23 mouse cellular contexts compared by ENCODE assay signal in the genomic region with DNA sequence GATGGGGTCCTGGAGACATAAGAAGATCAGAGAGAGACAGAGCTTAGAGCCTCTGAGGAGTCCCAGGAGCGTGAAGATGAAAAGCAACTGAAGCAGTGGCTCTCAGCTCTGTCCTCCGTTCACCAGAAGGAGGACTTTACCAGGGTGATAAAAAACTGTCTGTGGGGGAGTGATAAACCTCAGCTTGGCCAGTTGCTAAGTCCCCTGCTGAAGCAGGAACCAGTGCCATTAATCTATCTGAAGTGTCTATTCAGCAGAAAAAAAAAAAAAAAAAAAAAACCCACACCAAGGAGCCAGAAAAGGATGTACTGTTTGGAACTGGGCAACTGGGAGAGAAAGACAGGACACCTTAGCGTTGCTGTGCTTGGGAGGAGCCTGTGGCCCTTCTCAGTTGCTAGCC. TPM values are rescaled to one million over a fixed set of nuclear protein-coding genes. Genes with fewer than 3 reads are reported as not detected.
DNase-seq lines count a peak whose midpoint lies in the region; ATAC-seq and TF ChIP-seq lines count a peak whose summit lies in the region.
"Had no signal": no experiment of that assay in that cellular context is flagged by ENCODE, and none has a peak within 500 bp of the region (broad histone marks: within the 10 kb centered on the region; RNA-seq: fewer than 3 reads in every experiment).

No protein-coding gene starts in this region.

- no peak overlapping the region for H3K4me2 ChIP-seq in midbrain, embryonic 14.5 days (ENCODE audit: low read length)
- H3K4me2 ChIP-seq in midbrain, embryonic 15.5 days: no peak overlapping the region
- H3K4me2 ChIP-seq in liver, postnatal 0 days (ENCODE audit: low read depth, low read length): peak overlapping the region; percentile 40
- H3K4me2 ChIP-seq in forebrain, embryonic 12.5 days: no peak overlapping the region
- H3K4me2 ChIP-seq: embryonic facial prominence, embryonic 15.5 days; forebrain, embryonic 15.5 days had no signal

- H3K4me3 ChIP-seq in midbrain, embryonic 14.5 days (replicated peaks; ENCODE audit: low read depth, low read length): no peak overlapping the region
- no peak overlapping the region for H3K4me3 ChIP-seq in midbrain, embryonic 15.5 days
- no peak overlapping the region for H3K4me3 ChIP-seq in bone marrow, adult 2 months (replicated peaks; ENCODE audit: control insufficient read depth, low read depth, low read length)
- H3K4me3 ChIP-seq in liver, postnatal 0 days (ENCODE audit: low read depth, low read length): no peak overlapping the region
- H3K4me3 ChIP-seq in left cerebral cortex, adult 2 months: no peak overlapping the region
- no peak overlapping the region for H3K4me3 ChIP-seq in forebrain, embryonic 12.5 days (replicated peaks)
- H3K4me3 ChIP-seq: embryonic facial prominence, embryonic 15.5 days; forebrain, embryonic 15.5 days; heart, embryonic 10.5 days; limb, embryonic 10.5 days had no signal

- no peak for TF ChIP-seq CTCF in bone marrow, adult 2 months (IDR thresholded peaks at IDR 0.05; ENCODE audit: control insufficient read depth, insufficient read depth, low read length)
- TF ChIP-seq CTCF in liver, postnatal 0 days (IDR thresholded peaks at IDR 0.05; ENCODE audit: low read depth): peak; percentile 10; the same call in 1 of the 2 replicates
- TF ChIP-seq CTCF in left cerebral cortex, adult 2 months (IDR thresholded peaks at IDR 0.05): no peak

- no peaks in the 10 kb centered on the region for H3K27me3 ChIP-seq in midbrain, embryonic 14.5 days (ENCODE audit: control insufficient read depth, insufficient read depth, low read length)
- H3K27me3 ChIP-seq in midbrain, embryonic 15.5 days (replicated peaks): no peaks in the 10 kb centered on the region
- H3K27me3 ChIP-seq in liver, postnatal 0 days (ENCODE audit: insufficient read depth, low read length): no peaks in the 10 kb centered on the region
- H3K27me3 ChIP-seq in forebrain, embryonic 12.5 days: no peaks in the 10 kb centered on the region
- H3K27me3 ChIP-seq: embryonic facial prominence, embryonic 15.5 days; forebrain, embryonic 15.5 days; Patski had no signal

- H3K9ac ChIP-seq in midbrain, embryonic 14.5 days (replicated peaks; ENCODE audit: low read length): 0 out of 2 replicates have a peak overlapping the region, but pooled peaks have one; percentile 6
- no peak overlapping the region for H3K9ac ChIP-seq in midbrain, embryonic 15.5 days
- H3K9ac ChIP-seq in liver, postnatal 0 days (replicated peaks): no peak overlapping the region
- no peak overlapping the region for H3K9ac ChIP-seq in forebrain, embryonic 12.5 days
- H3K9ac ChIP-seq: embryonic facial prominence, embryonic 15.5 days; forebrain, embryonic 15.5 days had no signal

- H3K4me1 ChIP-seq in midbrain, embryonic 14.5 days (ENCODE audit: control insufficient read depth, insufficient read depth, low read length): no peaks in the 10 kb centered on the region
- no peaks in the 10 kb centered on the region for H3K4me1 ChIP-seq in midbrain, embryonic 15.5 days
- H3K4me1 ChIP-seq in bone marrow, adult 2 months (ENCODE audit: control insufficient read depth, insufficient read depth, low read length): no peaks in the 10 kb centered on the region; the same call in 1 of the 2 replicates
- H3K4me1 ChIP-seq in liver, postnatal 0 days (ENCODE audit: insufficient read depth): peaks cover 14% of the 10 kb centered on the region; the same call in 1 of the 2 replicates
- H3K4me1 ChIP-seq in forebrain, embryonic 12.5 days: no peaks in the 10 kb centered on the region
- H3K4me1 ChIP-seq: forebrain, embryonic 15.5 days had no signal

- 27% methylated on average over 3 of the region's 3 CpGs for WGBS in midbrain, embryonic 14.5 days
- WGBS in midbrain, embryonic 15.5 days: 32% methylated on average over 3 of the region's 3 CpGs
- 40% methylated on average over 3 of the region's 3 CpGs for WGBS in bone marrow, adult 2 months
- WGBS in liver, postnatal 0 days (ENCODE audit: insufficient replicate concordance): 26% methylated on average over 3 of the region's 3 CpGs
- WGBS in forebrain, embryonic 12.5 days: 37% methylated on average over 3 of the region's 3 CpGs

- H3K36me3 ChIP-seq in midbrain, embryonic 14.5 days (ENCODE audit: control insufficient read depth, insufficient read depth, low read length): no peaks in the 10 kb centered on the region
- no peaks in the 10 kb centered on the region for H3K36me3 ChIP-seq in midbrain, embryonic 15.5 days (replicated peaks)
- H3K36me3 ChIP-seq in liver, postnatal 0 days (replicated peaks; ENCODE audit: insufficient read depth, low read length): no peaks in the 10 kb centered on the region
- H3K36me3 ChIP-seq in forebrain, embryonic 12.5 days (replicated peaks): no peaks in the 10 kb centered on the region
- H3K36me3 ChIP-seq: embryonic facial prominence, embryonic 15.5 days; forebrain, embryonic 15.5 days; heart, embryonic 10.5 days; limb, embryonic 10.5 days had no signal

- DNase-seq in midbrain, embryonic 14.5 days: no peak
- peak; percentile 41 for DNase-seq in liver
- DNase-seq in liver, postnatal 0 days: no peak
- no peak for DNase-seq in left cerebral cortex, adult 2 months (ENCODE audit: extremely low spot score in 1 of 2, low spot score in 2 of 2)
- no peak for DNase-seq in thymus, postnatal 0 days (ENCODE audit: low spot score)
- DNase-seq: adrenal gland, adult 8-10 months; B cell, adult 2 months; cerebellum, adult 11-12 months; cerebellum, postnatal 25 days; gastrocnemius, postnatal 25 days; kidney, adult 9 months; lung, adult 18-20 months; lung, postnatal 14 days; thymus, postnatal 36 days had no signal

- no peak for ATAC-seq in midbrain, embryonic 14.5 days (ENCODE audit: low FRiP score, low TSS enrichment)
- no peak for ATAC-seq in midbrain, embryonic 15.5 days (replicated peaks)
- peak; percentile 40; the same call in 1 of the 2 replicates for ATAC-seq in liver, postnatal 0 days
- no peak for ATAC-seq in forebrain, embryonic 12.5 days (ENCODE audit: low FRiP score)
- ATAC-seq: forebrain, embryonic 15.5 days; inflammation-experienced regulatory T-cells, adult 6 months; Patski had no signal

- no peak for TF ChIP-seq POLR2A in bone marrow, adult 2 months (IDR thresholded peaks at IDR 0.05; ENCODE audit: borderline replicate concordance, control insufficient read depth, low read depth, low read length)

- H3K9me3 ChIP-seq in midbrain, embryonic 14.5 days (ENCODE audit: control insufficient read depth, low read length): no peaks in the 10 kb centered on the region
- H3K9me3 ChIP-seq in midbrain, embryonic 15.5 days: no peaks in the 10 kb centered on the region
- H3K9me3 ChIP-seq in liver, postnatal 0 days (ENCODE audit: low read length): no peaks in the 10 kb centered on the region
- no peaks in the 10 kb centered on the region for H3K9me3 ChIP-seq in forebrain, embryonic 12.5 days
- H3K9me3 ChIP-seq: embryonic facial prominence, embryonic 15.5 days; forebrain, embryonic 15.5 days; heart, embryonic 10.5 days; limb, embryonic 10.5 days had no signal

- H3K27ac ChIP-seq in midbrain, embryonic 14.5 days (replicated peaks; ENCODE audit: low read depth, low read length): no peak overlapping the region
- no peak overlapping the region for H3K27ac ChIP-seq in midbrain, embryonic 15.5 days
- H3K27ac ChIP-seq in bone marrow, adult 2 months (ENCODE audit: control insufficient read depth, insufficient read depth, low read depth, low read length, poor library complexity): peak overlapping the region; percentile 54
- peak overlapping the region; percentile 29 for H3K27ac ChIP-seq in liver, postnatal 0 days (ENCODE audit: low read depth)
- no peak overlapping the region for H3K27ac ChIP-seq in left cerebral cortex, adult 2 months
- no peak overlapping the region for H3K27ac ChIP-seq in forebrain, embryonic 12.5 days
- H3K27ac ChIP-seq: embryonic facial prominence, embryonic 15.5 days; forebrain, embryonic 15.5 days; heart, embryonic 10.5 days; limb, embryonic 10.5 days had no signal

- intact Hi-C loops in left cerebral cortex, adult 2 months (cut with DNase I): no loop called here

- TF ChIP-seq EP300 in liver, postnatal 0 days (IDR thresholded peaks at IDR 0.05; ENCODE audit: low read depth): peak; percentile 51; the same call in 1 of the 2 replicates

RNA-seq across cellular contexts. Expression of a gene that starts 23.3 kb away (rescaled TPM):
- polyA plus RNA-seq in midbrain, embryonic 14.5 days (2014; fragmentation: Nextera tagmentation; extraction: Ambion mirVana): 11.9 and 13.1 TPM in 2 replicates
- 16.7 and 18.4 TPM in 2 replicates for polyA plus RNA-seq in midbrain, embryonic 15.5 days (2015; fragmentation: Nextera tagmentation; extraction: Ambion mirVana)
- 12.9 and 18.6 TPM in 2 replicates for polyA plus RNA-seq in bone marrow, adult 2 months (2011; ENCODE audit: insufficient read depth, insufficient read length, low replicate concordance, missing spikeins)
- polyA plus RNA-seq in liver, postnatal 0 days (2015; fragmentation: Nextera tagmentation; extraction: Ambion mirVana): 8.5 and 9.5 TPM in 2 replicates
- total RNA-seq in left cerebral cortex, adult 2 months (2021): 100 to 1,000 TPM; 125 to 126 TPM
- 12.6 and 20.9 TPM in 2 replicates for polyA plus RNA-seq in forebrain, embryonic 12.5 days (2016; fragmentation: Nextera tagmentation; extraction: Ambion mirVana)
- 16.2 and 20.0 TPM in 2 replicates for polyA plus RNA-seq in thymus, postnatal 0 days (2015; fragmentation: Nextera tagmentation; extraction: Ambion mirVana)

RNA-seq across cellular contexts. Expression of a gene that starts 29.3 kb away (rescaled TPM):
- polyA plus RNA-seq in midbrain, embryonic 14.5 days (2014; fragmentation: Nextera tagmentation; extraction: Ambion mirVana): 122 and 144 TPM in 2 replicates
- 129 and 143 TPM in 2 replicates for polyA plus RNA-seq in midbrain, embryonic 15.5 days (2015; fragmentation: Nextera tagmentation; extraction: Ambion mirVana)
- polyA plus RNA-seq in bone marrow, adult 2 months (2011; ENCODE audit: insufficient read depth, insufficient read length, low replicate concordance, missing spikeins): 172 and 213 TPM in 2 replicates
- 35.8 and 36.5 TPM in 2 replicates for polyA plus RNA-seq in liver, postnatal 0 days (2015; fragmentation: Nextera tagmentation; extraction: Ambion mirVana)
- total RNA-seq in left cerebral cortex, adult 2 months (2021): 100 to 1,000 TPM; 123 to 124 TPM
- polyA plus RNA-seq in forebrain, embryonic 12.5 days (2016; fragmentation: Nextera tagmentation; extraction: Ambion mirVana): 174 and 179 TPM in 2 replicates
- polyA plus RNA-seq in thymus, postnatal 0 days (2015; fragmentation: Nextera tagmentation; extraction: Ambion mirVana): 124 and 132 TPM in 2 replicates

RNA-seq across cellular contexts. Expression of a gene that starts 41.7 kb away (rescaled TPM):
- polyA plus RNA-seq in midbrain, embryonic 14.5 days (2014; fragmentation: Nextera tagmentation; extraction: Ambion mirVana): 0.19 and 0.50 TPM in 2 replicates
- 0.70 and 1.3 TPM in 2 replicates for polyA plus RNA-seq in midbrain, embryonic 15.5 days (2015; fragmentation: Nextera tagmentation; extraction: Ambion mirVana)
- polyA plus RNA-seq in bone marrow, adult 2 months (2011; ENCODE audit: insufficient read depth, insufficient read length, low replicate concordance, missing spikeins): 6.4 and 7.4 TPM in 2 replicates
- polyA plus RNA-seq in liver, postnatal 0 days (2015; fragmentation: Nextera tagmentation; extraction: Ambion mirVana): 6.7 and 8.3 TPM in 2 replicates
- 1 to 10 TPM; 1.6 to 2.4 TPM for total RNA-seq in left cerebral cortex, adult 2 months (2021)
- polyA plus RNA-seq in forebrain, embryonic 12.5 days (2016; fragmentation: Nextera tagmentation; extraction: Ambion mirVana): 0.41 and 0.49 TPM in 2 replicates
- polyA plus RNA-seq in thymus, postnatal 0 days (2015; fragmentation: Nextera tagmentation; extraction: Ambion mirVana): 2.6 and 2.8 TPM in 2 replicates

Comparison
In these comparisons a context has a peak if more than half of its experiments do, and no peak if none do; other contexts are left out.
1. H3K27ac ChIP-seq: peak in bone marrow, adult 2 months (single experiment) and liver, postnatal 0 days (single experiment); none in midbrain, embryonic 14.5 days (single experiment), midbrain, embryonic 15.5 days (single experiment), left cerebral cortex, adult 2 months (single experiment) and forebrain, embryonic 12.5 days (single experiment).